Mouse (Mus musculus) C2C12 (cell line): ENCODE measurements around the gene Aagab. TPM values are rescaled to one million over a fixed set of nuclear protein-coding genes. Genes with fewer than 3 reads are reported as not detected.

Experiments
- H3K27me3 ChIP-seq: one replicate; pipeline ENCODE4 v1.6.1; 2011; ENCODE audit not compliant: control insufficient read depth, insufficient read depth, insufficient read length
- H3K36me3 ChIP-seq: one replicate; pipeline ENCODE4 v1.6.1; 2011; ENCODE audit not compliant: control insufficient read depth, insufficient read depth
- H3K4me3 ChIP-seq: one replicate; pipeline ENCODE4 v1.5.1; 2011; ENCODE audit warnings: mild to moderate bottlenecking, control low read depth; ENCODE audit not compliant: poor library complexity, insufficient read depth, severe bottlenecking
- H3K79me2 ChIP-seq: one replicate; pipeline ENCODE4 v1.6.1; 2011; ENCODE audit not compliant: control insufficient read depth, insufficient read depth
- H3K79me3 ChIP-seq: one replicate; pipeline ENCODE4 v1.6.1; 2011; ENCODE audit warnings: low read depth, control low read depth
- H3ac ChIP-seq: one replicate; pipeline ENCODE3; 2011; ENCODE audit warnings: low read depth; ENCODE audit not compliant: control insufficient read depth, insufficient read length
- CEBPB ChIP-seq: IDR thresholded peaks from one replicate; pipeline ENCODE4 v1.6.1; 2011; ENCODE audit warnings: low read depth, mild to moderate bottlenecking, control low read depth, moderate library complexity
- CTCF ChIP-seq: IDR thresholded peaks from one replicate; pipeline ENCODE4 v1.5.1; 2011; ENCODE audit not compliant: control insufficient read depth, insufficient read depth, insufficient read length
- FOSL1 ChIP-seq: IDR thresholded peaks from one replicate; pipeline ENCODE4 v1.8.0; 2011; ENCODE audit warnings: mild to moderate bottlenecking, low read length; ENCODE audit not compliant: poor library complexity, insufficient read depth, severe bottlenecking
- MAX ChIP-seq: IDR thresholded peaks from one replicate; pipeline ENCODE4 v1.6.1; 2011; ENCODE audit warnings: mild to moderate bottlenecking, control low read depth
- MYOD1 ChIP-seq: IDR thresholded peaks from one replicate; pipeline ENCODE4 v1.6.1; 2011; ENCODE audit warnings: low read depth; ENCODE audit not compliant: control insufficient read depth, insufficient read length
- MYOG ChIP-seq: IDR thresholded peaks from one replicate; pipeline ENCODE4 v1.6.1; 2011; ENCODE audit not compliant: control insufficient read depth, insufficient read length; ENCODE audit errors: extremely low read depth
- USF1 ChIP-seq: IDR thresholded peaks from one replicate; pipeline ENCODE4 v1.6.1; 2011; ENCODE audit warnings: low read depth, mild to moderate bottlenecking, control low read depth, moderate library complexity
- long read RNA-seq, 2 experiments: library from polyadenylated mRNA; unstranded; transcript quantifications; one replicate each; pipeline ENCODE4 v2.0.0; 2019 to 2020
- polyA plus RNA-seq: library from polyadenylated mRNA; unstranded; fragments of >200 nt; fragmentation: generic; extraction: Trizol; gene quantifications from one replicate; pipeline ENCODE4 v1.2.1, GENCODE M21; 2012; ENCODE audit warnings: missing spikeins

The Aagab gene
- 9.1 TPM for polyA plus RNA-seq
- long read RNA-seq, experiment 1, full-length matches to known transcripts, result 9 of 22 reads
- long read RNA-seq, experiment 1, partial matches to known transcripts, result 1 of 22 reads
- long read RNA-seq, experiment 1, other reads (novel, unspliced or antisense), result 12 of 22 reads
- long read RNA-seq, experiment 2, full-length matches to known transcripts, result 200 of 338 reads
- long read RNA-seq, experiment 2, partial matches to known transcripts, result 4 of 338 reads
- long read RNA-seq, experiment 2, other reads (novel, unspliced or antisense), result 134 of 338 reads

DNA sequence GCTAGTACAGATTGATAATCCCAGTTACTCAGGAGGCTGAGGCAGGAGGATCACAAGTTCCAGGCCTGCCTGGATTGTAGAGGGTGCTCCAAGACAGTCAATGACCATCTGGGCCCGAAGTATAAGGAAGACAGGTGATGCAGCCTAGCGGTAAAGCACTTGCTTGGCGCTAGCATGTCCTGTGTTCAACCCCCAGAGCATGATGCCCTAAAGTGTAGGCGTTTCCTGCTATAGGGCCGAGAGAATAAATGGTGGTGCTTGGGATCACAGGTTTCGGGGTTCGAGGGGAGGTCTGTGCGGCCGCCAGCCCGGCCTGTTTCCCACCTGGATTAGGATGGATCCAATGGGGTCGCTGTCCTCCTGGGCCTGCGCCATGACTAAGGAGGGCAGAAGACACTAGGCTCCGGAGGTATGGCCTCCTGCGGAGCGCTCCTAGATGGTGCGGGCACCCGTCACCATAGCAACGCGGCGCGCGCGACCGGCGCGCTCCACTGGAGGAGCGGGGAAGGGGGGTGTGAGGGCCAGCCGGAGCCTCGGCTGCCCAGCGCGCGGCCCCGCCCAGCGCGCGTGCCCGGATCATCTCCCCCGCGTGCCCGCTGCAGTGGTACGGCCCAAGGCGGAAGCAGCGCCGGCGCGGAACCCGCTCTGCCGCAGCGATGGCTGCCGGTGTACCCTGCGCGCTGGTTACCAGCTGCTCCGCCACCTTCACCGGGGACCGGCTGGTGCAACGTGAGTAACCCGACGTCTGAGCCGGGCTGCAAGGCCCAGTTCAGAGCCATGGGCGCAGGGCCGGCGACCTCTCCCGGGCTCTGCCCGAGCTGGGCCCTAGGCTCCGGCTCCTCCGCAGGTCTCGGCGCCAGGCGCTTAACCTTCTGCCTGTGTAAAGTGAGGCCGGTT is at the start of gene Aagab, which contains the start of gene Iqch:
TSS of gene Aagab (plus strand) at position 618 of the 897 bp plus-strand sequence.
TSS of gene Iqch (minus strand) at position 451 of the 897 bp plus-strand sequence.
- TF ChIP-seq CEBPB, result no peak
- peak; percentile 46 for TF ChIP-seq MAX
- peak within 1 kb of the TSS; percentile 75 for H3ac ChIP-seq
- peak within 1 kb of the TSS; percentile 71 for H3K4me3 ChIP-seq
- H3K79me2 ChIP-seq, result peaks cover 48% of the 10 kb centered on the region
- H3K79me3 ChIP-seq, result peaks cover 34% of the 10 kb centered on the region
- H3K36me3 ChIP-seq, result no peaks in the 10 kb centered on the region
- H3K27me3 ChIP-seq, result no peaks in the 10 kb centered on the region

DNA sequence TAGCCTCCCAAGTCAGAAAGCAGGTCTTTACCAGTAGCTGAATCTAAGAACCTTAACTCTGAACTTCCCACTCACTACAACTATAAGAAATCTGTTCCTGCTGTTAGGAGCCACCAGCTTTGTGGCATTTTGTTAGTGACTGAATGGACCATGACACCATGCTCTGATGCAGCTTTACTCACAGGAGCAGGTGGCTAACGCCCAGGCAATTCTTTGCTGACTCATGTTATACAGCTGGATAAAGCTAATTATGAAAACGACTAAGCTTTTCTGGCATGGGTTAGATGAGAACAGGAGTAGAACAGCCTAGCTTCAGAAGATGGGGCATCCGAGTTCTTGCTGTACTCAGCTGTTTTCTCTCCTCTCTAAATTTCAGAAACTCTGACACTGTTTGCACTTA is 48.8 kb upstream of the Aagab start:
- peak; percentile 50 for TF ChIP-seq MYOD1
- no peak for TF ChIP-seq CEBPB
- TF ChIP-seq FOSL1, result no peak
- TF ChIP-seq MYOG, result no peak
- TF ChIP-seq USF1, result no peak
- TF ChIP-seq MAX, result no peak
- TF ChIP-seq CTCF, result no peak
- H3K4me3 ChIP-seq, result no peak overlapping the region
- peaks cover 7% of the 10 kb centered on the region for H3K27me3 ChIP-seq
- H3K36me3 ChIP-seq, result no peaks in the 10 kb centered on the region
- no peaks in the 10 kb centered on the region for H3K79me3 ChIP-seq
- no peak overlapping the region for H3ac ChIP-seq
- H3K79me2 ChIP-seq, result no peaks in the 10 kb centered on the region

DNA sequence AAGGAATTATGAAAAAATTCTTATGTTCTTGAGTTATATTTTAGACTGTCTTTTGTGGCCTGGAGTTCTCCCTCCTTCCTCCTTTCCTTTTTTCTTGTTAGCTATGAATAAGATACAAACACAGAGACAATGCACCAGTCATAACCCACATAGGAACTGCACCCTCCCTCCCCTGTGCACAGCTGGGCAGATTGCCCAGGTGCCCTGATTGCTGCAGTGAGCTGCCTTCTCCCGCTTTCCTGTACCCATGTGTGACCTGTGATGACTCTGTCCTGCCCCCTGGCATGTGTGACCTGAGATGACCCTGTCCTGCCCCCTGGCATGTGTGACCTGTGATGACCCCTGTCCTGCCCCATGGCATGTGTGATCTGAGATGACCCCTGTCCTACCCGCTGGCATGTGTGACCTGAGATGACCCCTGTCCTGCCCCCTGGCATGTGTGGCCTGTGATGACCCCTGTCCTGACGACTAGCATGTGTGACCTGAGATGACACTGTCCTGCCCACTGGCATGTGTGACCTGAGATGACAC is 46.9 kb upstream of the Aagab start:
- no peak overlapping the region for H3ac ChIP-seq
- no peaks in the 10 kb centered on the region for H3K79me3 ChIP-seq
- no peaks in the 10 kb centered on the region for H3K27me3 ChIP-seq
- no peak overlapping the region for H3K4me3 ChIP-seq
- no peaks in the 10 kb centered on the region for H3K36me3 ChIP-seq
- TF ChIP-seq FOSL1 (no peak), MYOD1 (no peak), USF1 (no peak), MAX (no peak), CEBPB (no peak), CTCF (no peak), MYOG (no peak)
- H3K79me2 ChIP-seq, result no peaks in the 10 kb centered on the region

DNA sequence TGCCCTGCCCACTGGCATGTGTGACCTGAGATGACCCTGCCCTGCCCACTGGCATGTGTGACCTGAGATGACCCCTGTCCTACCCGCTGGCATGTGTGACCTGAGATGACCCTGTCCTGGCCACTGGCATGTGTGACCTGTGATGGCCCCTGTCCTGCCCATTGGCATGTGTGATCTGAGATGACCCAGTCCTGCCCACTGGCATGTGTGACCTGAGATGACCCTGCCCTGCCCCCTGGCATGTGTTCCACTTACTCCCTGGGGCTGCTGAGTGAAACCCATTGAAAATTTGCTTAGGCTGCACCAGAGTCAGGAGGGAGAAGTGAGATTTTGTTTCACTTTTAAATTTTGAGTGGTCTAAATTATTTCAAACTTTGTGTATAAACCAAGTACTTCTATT is 46.1 kb upstream of the Aagab start:
- no peaks in the 10 kb centered on the region for H3K36me3 ChIP-seq
- no peak overlapping the region for H3ac ChIP-seq
- TF ChIP-seq CEBPB (no peak), USF1 (no peak), CTCF (no peak), MYOD1 (no peak), FOSL1 (no peak), MAX (no peak), MYOG (no peak)
- H3K4me3 ChIP-seq, result no peak overlapping the region
- H3K79me3 ChIP-seq, result no peaks in the 10 kb centered on the region
- no peaks in the 10 kb centered on the region for H3K79me2 ChIP-seq
- no peaks in the 10 kb centered on the region for H3K27me3 ChIP-seq

DNA sequence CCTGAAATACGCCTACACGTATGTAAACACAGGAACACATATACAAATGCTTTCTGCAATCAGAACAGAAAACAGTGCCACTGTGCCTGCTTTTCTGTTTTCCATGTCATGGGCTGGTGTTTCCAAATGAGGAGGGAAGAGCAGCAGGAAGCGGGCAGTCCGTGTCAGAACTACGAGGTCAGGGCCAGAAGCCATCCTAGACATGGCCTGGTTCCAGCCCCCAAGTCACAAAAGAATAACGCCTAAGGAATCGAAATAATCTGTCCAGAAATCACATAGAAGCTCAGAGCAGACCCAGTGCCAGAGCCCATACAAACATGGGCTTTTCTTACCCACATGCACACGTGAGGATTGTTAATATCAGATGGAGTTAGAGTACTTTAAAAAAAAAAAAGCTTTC is 45.5 kb upstream of the Aagab start:
- Histone ChIP-seq H3K27me3 (no peaks in the 10 kb centered on the region), H3ac (no peak overlapping the region), H3K79me3 (no peaks in the 10 kb centered on the region), H3K79me2 (no peaks in the 10 kb centered on the region), H3K36me3 (no peaks in the 10 kb centered on the region), H3K4me3 (no peak overlapping the region)
- no peak for TF ChIP-seq MYOG
- TF ChIP-seq MAX, result no peak
- no peak for TF ChIP-seq CTCF

DNA sequence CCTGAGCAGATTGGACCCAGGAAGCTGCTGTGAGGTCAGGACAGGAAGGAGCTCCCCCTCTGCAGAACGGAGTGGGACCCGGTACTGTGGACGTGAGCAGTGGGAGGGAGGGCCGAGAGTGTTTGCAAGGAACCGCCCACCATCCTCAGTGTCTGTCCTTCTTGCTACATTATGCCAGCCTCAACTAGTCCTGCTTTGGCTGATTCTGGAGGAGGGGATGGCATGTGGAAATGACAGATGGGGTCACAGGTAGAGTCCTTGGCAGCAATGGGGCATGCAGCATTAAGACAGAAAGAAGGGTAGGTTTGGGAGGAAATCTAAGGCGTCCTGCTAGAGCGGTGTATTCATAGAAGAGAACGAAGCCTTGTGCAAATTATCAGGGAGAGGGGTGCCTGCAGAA is 40.5 kb upstream of the Aagab start:
- Histone ChIP-seq H3K4me3 (no peak overlapping the region), H3K27me3 (no peaks in the 10 kb centered on the region), H3ac (no peak overlapping the region), H3K36me3 (no peaks in the 10 kb centered on the region), H3K79me3 (no peaks in the 10 kb centered on the region), H3K79me2 (no peaks in the 10 kb centered on the region)
- TF ChIP-seq FOSL1, result no peak
